Mouse (Mus musculus) limb, embryonic 15.5 days (tissue): ENCODE measurements at regions not wholly inside any gene's neighbourhood (a gene's known extent, or its start where the extent isn't known, plus 50 kb on each side); places are given as distances from the start of the nearest gene placed in this dataset.

Source experiments
- ATAC-seq: fragments of 200-750 bp; cut with Nextera tagmentation; 2 replicates; pipeline ENCODE4 v1.8.0; 2017; ENCODE audit warnings: low read depth, moderate TSS enrichment; ENCODE audit not compliant: insufficient number of reproducible peaks, low FRiP score, low TSS enrichment
- H3K27ac ChIP-seq: fragments of 300-500 bp; sonication (generic); 2 replicates; pipeline ENCODE4 v1.5.1; 2015; ENCODE audit warnings: moderate library complexity, mild to moderate bottlenecking, inconsistent platforms
- H3K27me3 ChIP-seq: fragments of 300-500 bp; sonication (generic); 2 replicates; pipeline ENCODE4 v1.6.1; 2015; ENCODE audit warnings: inconsistent platforms
- H3K36me3 ChIP-seq: fragments of 300-500 bp; sonication (generic); 2 replicates; pipeline ENCODE4 v1.6.1; 2015; ENCODE audit warnings: inconsistent platforms
- H3K4me1 ChIP-seq: fragments of 300-500 bp; sonication (generic); 2 replicates; pipeline ENCODE4 v1.6.1; 2015; ENCODE audit warnings: inconsistent platforms
- H3K4me2 ChIP-seq: fragments of 300-500 bp; sonication (generic); 2 replicates; pipeline ENCODE4 v1.6.1; 2015; ENCODE audit warnings: mild to moderate bottlenecking, inconsistent platforms
- H3K4me3 ChIP-seq: fragments of 300-500 bp; sonication (generic); 2 replicates; pipeline ENCODE4 v1.5.1; 2015; ENCODE audit warnings: mild to moderate bottlenecking, inconsistent platforms
- H3K9ac ChIP-seq: fragments of 300-500 bp; sonication (generic); 2 replicates; pipeline ENCODE4 v1.6.1; 2015; ENCODE audit warnings: inconsistent platforms
- H3K9me3 ChIP-seq: fragments of 300-500 bp; sonication (generic); 2 replicates; pipeline ENCODE4 v1.6.1; 2016; ENCODE audit warnings: inconsistent platforms
- WGBS: fragments of 180-500 bp; shearing (Covaris S2); methylation state at CpG from one replicate; pipeline ENCODE4 v1.1.7; 2015; 5-methylcytosine and 5-hydroxymethylcytosine counted together

DNA sequence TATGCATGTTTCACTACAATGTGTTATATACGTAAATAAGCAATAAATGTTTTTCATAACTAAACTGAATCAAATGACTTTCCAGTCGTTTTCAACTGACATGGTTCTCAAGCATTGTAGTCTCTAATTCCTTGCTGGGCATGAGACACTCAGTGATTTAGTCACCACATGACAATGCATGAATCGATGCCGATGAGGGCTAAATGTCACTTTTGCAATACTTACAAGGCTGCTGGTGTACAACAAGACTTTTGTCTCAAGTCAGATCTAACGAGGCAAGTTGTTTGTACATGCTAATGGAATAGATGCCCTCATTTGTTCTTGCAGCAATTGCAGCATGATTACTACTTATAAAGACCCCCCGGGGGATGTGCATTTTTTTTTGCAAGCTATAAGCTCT, 120.2 kb upstream of the Ifne start:
- H3K4me1 ChIP-seq, result no peaks in the 10 kb centered on the region
- 68% methylated on average over 6 of the region's 6 CpGs for WGBS
- H3K4me3 ChIP-seq, result no peak overlapping the region
- H3K36me3 ChIP-seq, result no peaks in the 10 kb centered on the region
- H3K27ac ChIP-seq, result no peak overlapping the region
- no peaks in the 10 kb centered on the region for H3K9me3 ChIP-seq
- H3K27me3 ChIP-seq, result no peaks in the 10 kb centered on the region
- no peak for ATAC-seq
- no peak overlapping the region for H3K9ac ChIP-seq
- H3K4me2 ChIP-seq, result no peak overlapping the region

DNA sequence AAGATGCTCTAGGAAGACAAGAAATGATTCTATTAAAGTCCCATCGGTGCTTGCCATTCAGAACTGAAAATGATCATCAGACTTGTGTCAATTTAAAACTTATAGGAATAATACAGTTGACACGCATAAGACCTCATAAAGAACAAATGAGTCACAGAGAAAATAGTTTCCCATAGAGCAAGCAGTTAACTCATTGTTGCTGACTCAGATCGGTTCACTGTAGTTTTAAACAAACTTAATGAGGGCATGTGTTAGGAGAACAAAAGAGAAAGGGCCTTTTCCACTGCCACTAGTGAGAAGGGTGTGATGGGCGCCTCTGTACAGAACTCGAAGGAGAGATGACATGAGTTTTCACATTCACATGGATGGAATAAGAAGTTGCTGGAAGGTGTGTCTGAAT, 118.3 kb upstream of the Ifne start:
- H3K27ac ChIP-seq, result no peak overlapping the region
- no peak overlapping the region for H3K4me3 ChIP-seq
- no peaks in the 10 kb centered on the region for H3K9me3 ChIP-seq
- no peaks in the 10 kb centered on the region for H3K4me1 ChIP-seq
- H3K27me3 ChIP-seq, result no peaks in the 10 kb centered on the region
- no peak overlapping the region for H3K4me2 ChIP-seq
- ATAC-seq, result no peak
- 71% methylated on average over 5 of the region's 5 CpGs for WGBS
- H3K36me3 ChIP-seq, result no peaks in the 10 kb centered on the region
- no peak overlapping the region for H3K9ac ChIP-seq

DNA sequence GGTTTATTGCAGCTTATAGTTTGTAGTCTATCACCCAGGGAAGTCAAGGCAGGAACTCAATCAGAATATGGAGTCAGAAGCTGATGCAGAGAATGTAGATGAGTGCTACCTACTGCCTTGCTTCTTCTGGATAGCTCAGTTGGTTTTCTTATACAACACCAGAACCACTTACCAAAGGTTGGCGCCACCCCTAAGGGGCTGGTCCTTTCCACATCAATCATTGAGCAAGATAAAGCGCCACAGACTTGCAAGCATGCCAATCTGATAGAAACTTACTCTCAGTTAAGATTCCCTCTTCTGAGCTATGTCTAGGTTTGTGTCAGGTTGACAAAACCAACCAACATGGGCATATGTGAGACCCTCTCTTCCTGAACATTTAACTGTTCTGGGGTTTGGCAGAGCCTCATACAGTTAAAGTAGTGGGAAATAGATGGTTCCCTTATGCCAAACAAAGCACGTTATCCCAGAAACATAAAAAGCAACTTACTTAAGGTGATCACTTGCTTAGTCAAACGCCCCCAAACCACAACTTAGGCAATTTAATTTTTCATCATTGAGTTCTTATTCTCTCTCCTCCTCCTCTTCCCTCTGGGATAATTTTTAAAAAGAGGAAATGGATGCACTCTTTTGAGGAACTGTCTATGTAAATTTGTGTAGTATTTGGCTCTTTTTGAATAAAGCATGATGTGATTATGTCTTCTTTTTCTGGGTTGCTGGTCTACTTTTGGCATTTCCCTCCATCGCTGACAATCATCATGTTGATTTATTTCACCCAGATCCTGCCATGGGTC, 115.3 kb upstream of the Ifne start:
- Histone ChIP-seq H3K9ac (no peak overlapping the region), H3K4me2 (no peak overlapping the region), H3K27ac (no peak overlapping the region), H3K36me3 (no peaks in the 10 kb centered on the region), H3K9me3 (no peaks in the 10 kb centered on the region), H3K4me3 (no peak overlapping the region), H3K4me1 (no peaks in the 10 kb centered on the region), H3K27me3 (no peaks in the 10 kb centered on the region)
- WGBS, result 75% methylated on average over 5 of the region's 5 CpGs
- ATAC-seq, result no peak

DNA sequence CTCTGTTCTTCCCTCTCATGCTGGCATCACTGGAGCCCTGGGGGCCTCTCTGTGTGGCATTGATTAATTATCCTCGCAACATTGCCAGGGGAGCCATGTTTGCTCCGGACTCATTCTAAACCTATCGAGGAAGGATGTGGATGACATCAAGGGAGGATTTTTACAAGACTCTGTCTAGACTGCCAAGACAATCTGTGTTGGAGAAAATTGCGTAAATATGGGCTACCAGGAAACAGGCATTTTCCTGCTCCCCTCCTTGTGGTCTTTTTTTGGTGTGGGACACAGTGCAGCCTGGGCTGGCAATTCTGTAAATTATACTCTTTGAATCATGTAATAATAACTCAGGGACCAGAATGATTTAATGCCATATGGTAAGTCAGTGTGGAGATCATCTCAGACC, 114.5 kb upstream of the Ifne start:
- no peaks in the 10 kb centered on the region for H3K36me3 ChIP-seq
- ATAC-seq, result no peak
- H3K27me3 ChIP-seq, result no peaks in the 10 kb centered on the region
- H3K9ac ChIP-seq, result no peak overlapping the region
- WGBS, result 47% methylated on average over 4 of the region's 4 CpGs
- no peak overlapping the region for H3K27ac ChIP-seq
- H3K4me3 ChIP-seq, result no peak overlapping the region
- H3K4me2 ChIP-seq, result no peak overlapping the region
- no peaks in the 10 kb centered on the region for H3K4me1 ChIP-seq
- H3K9me3 ChIP-seq, result no peaks in the 10 kb centered on the region

DNA sequence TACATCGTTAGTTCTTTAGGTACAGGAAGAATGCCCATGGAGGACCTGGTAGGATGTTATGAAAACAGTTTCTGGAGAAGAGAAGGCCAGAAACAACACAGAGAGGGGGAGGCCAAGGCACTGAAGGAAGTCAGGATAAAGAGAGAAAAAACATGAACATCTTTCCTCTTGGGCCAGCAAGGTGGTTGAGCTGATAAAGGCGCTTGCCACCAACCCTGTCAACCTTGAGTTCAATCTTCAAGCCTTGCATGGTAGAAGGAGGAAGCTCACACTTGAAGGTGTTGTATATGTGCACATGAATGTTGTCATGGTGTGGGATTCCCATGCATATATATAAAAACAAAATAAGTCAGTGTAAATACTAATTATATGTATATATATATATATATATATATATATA, 112.5 kb upstream of the Ifne start:
- H3K9ac ChIP-seq, result no peak overlapping the region
- 84% methylated on average over 2 of the region's 2 CpGs for WGBS
- H3K4me2 ChIP-seq, result no peak overlapping the region
- H3K4me1 ChIP-seq, result no peaks in the 10 kb centered on the region
- no peak overlapping the region for H3K4me3 ChIP-seq
- H3K27ac ChIP-seq, result no peak overlapping the region
- no peaks in the 10 kb centered on the region for H3K27me3 ChIP-seq
- no peaks in the 10 kb centered on the region for H3K36me3 ChIP-seq
- H3K9me3 ChIP-seq, result no peaks in the 10 kb centered on the region
- ATAC-seq, result no peak

DNA sequence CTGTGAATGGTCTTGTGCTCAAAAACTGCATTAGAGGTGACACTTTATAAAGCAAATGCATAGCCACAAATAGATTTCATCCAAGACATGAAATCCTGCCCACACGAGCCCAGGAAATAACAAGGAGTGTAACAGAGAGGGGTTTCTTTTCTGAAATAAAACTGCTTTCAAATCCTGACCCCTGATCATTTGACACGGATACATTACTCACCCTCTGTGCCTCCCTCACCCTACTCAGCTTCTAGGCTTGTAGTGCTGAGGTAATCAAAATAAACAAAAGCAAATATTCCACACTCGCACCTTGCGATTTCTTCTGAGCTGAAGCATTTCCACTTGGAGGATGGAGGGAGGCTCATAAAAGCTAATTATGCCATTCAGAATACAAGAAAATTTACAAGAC, 108.4 kb upstream of the Ifne start:
- Histone ChIP-seq H3K36me3 (no peaks in the 10 kb centered on the region), H3K4me3 (no peak overlapping the region), H3K4me1 (no peaks in the 10 kb centered on the region), H3K9me3 (no peaks in the 10 kb centered on the region), H3K27me3 (no peaks in the 10 kb centered on the region), H3K9ac (no peak overlapping the region), H3K4me2 (no peak overlapping the region), H3K27ac (no peak overlapping the region)
- ATAC-seq, result no peak
- WGBS, result 18% methylated on average over 4 of the region's 4 CpGs

DNA sequence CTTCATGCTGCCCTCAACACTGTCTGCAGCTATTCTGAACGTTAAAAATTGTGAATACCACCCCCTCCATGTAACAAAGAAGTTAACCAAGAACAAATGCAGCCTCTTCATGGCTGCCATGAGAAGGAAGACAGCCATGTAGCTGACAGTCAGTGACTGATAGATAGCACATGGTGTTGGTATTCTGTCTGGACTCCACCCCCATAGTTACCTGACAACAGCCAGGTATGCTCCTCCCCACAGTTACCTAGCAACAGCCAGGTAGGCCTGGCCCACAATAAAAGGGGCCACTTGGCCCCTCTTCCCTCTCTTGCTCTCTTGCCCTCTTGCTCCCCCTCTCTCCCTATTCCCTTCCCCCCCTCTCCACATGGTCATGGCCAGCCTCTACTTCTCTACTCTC, 107.1 kb upstream of the Ifne start:
- Histone ChIP-seq H3K4me1 (no peaks in the 10 kb centered on the region), H3K9me3 (no peaks in the 10 kb centered on the region), H3K9ac (no peak overlapping the region), H3K36me3 (no peaks in the 10 kb centered on the region), H3K4me3 (no peak overlapping the region), H3K27ac (no peak overlapping the region), H3K4me2 (no peak overlapping the region), H3K27me3 (no peaks in the 10 kb centered on the region)
- 39% methylated on average over 1 of the region's 1 CpGs for WGBS
- ATAC-seq, result no peak

DNA sequence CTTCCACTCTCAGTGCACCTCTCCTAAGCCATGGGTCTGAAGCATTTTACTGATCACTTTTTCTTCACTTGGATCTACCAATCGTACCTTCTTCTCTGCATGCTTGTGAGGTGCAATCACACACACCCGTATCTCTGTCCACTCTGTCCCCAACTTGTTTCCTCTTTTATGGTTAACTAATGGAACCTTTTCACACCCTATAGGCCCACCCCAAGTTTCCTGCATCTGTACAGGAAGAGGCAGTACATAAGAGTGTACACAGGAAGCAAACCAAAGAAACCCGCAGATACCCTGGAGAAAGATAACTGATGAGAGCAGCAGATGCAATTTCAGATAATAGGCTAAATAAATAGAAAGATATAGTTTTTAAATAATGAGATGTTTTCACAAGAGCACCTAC, 102.5 kb upstream of the Ifne start:
- ATAC-seq, result no peak
- no peak overlapping the region for H3K4me3 ChIP-seq
- no peak overlapping the region for H3K27ac ChIP-seq
- WGBS, result 83% methylated on average over 3 of the region's 3 CpGs
- H3K27me3 ChIP-seq, result no peaks in the 10 kb centered on the region
- H3K9me3 ChIP-seq, result no peaks in the 10 kb centered on the region
- H3K36me3 ChIP-seq, result no peaks in the 10 kb centered on the region
- no peak overlapping the region for H3K9ac ChIP-seq
- no peak overlapping the region for H3K4me2 ChIP-seq
- no peaks in the 10 kb centered on the region for H3K4me1 ChIP-seq

DNA sequence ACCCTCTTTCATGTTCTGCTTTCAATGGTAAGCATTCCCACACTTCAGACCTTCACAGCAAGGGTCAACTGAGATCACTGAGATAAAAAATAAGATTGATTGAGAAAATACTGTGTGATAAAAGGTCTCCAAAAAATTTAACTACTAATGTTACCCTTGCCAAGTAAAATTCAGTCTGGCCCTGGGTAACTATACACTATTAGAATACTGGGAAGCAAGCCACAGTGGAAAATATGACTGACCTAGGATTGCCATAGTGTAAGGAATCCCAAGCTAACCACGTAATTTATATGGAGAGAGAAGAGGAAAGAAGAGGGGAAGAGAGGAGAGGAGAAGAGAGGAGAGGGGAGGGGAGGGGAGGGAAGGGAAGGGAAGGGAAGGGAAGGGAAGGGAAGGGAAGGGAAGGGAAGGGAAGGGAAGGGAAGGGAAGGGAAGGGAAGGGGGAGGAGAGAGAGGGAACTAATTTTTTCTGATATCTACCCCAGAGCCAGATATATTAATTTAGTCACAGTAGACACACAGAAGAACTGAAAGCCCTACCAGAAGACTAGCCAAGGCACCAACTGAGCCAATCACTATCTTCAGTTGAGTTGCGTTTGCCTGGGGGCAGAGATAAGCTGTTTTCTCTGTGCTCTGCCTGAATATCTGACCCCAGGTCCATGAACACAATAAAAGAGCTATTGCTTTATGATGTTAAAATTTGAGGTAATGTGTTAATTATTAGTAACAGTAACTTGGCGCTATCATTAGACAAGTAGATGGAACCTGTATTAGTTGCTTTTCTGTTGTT, 97.3 kb upstream of the Ifne start:
- Histone ChIP-seq H3K4me1 (no peaks in the 10 kb centered on the region), H3K4me2 (no peak overlapping the region), H3K9me3 (no peaks in the 10 kb centered on the region), H3K4me3 (no peak overlapping the region), H3K36me3 (no peaks in the 10 kb centered on the region), H3K27ac (no peak overlapping the region), H3K9ac (no peak overlapping the region), H3K27me3 (no peaks in the 10 kb centered on the region)
- ATAC-seq, result no peak
- WGBS, result 70% methylated on average over 3 of the region's 3 CpGs

DNA sequence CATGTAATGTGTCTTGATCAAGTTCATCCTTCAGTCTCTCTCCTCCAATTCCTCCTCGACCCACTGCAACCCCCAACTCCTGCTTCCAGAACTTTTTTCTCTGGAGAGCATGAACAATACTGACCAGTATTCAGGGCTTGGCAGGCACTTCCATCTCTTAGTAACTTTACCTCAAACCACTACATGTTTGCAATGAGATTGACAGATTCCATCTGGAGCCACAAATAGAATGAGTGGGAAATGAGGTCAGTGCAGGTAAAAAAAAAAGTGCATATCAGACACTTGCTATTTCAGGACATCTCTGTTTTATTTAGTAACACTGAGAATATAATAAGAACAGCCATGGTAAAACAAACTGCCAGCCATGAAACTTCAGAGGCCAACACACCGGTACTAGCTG, 94.5 kb upstream of the Ifne start:
- H3K9ac ChIP-seq, result no peak overlapping the region
- no peak overlapping the region for H3K4me3 ChIP-seq
- H3K4me2 ChIP-seq, result no peak overlapping the region
- no peak for ATAC-seq
- 78% methylated on average over 2 of the region's 2 CpGs for WGBS
- H3K27ac ChIP-seq, result no peak overlapping the region
- H3K4me1 ChIP-seq, result no peaks in the 10 kb centered on the region
- no peaks in the 10 kb centered on the region for H3K27me3 ChIP-seq
- H3K9me3 ChIP-seq, result no peaks in the 10 kb centered on the region
- H3K36me3 ChIP-seq, result no peaks in the 10 kb centered on the region

DNA sequence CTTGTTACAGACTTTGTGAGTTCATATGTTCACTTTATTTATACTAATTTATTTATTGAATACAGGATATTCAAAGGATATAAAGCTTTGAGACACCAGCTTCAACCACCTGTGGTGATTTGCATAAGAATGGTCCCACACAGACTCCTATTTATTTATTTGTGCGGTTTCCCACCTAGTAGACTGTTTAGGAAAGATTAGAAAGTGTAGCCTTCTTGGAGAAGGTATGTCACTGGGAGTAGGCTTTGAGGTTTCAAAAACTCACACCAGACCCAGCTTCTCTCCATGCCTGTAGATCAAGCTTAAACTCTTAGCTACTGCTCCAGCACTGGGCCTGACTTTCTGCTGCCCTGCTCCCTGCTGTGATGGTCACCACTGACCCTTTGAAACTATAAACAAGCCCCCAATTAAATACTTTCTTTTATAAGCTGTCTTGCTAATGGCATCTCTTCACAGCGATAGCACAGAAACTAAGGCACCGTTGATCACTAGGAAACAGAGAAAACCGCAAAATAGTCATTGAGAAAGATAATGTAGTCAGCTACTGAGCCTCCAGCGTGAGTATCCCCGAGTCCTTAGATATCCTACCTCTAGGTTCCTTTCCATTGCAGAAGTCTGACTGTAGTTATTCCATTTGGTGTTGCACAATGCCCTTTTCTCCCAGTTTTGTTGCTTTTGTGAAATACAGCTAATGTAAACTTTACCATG, 89.3 kb upstream of the Ifne start:
- Histone ChIP-seq H3K4me2 (no peak overlapping the region), H3K4me3 (no peak overlapping the region), H3K9me3 (no peaks in the 10 kb centered on the region), H3K4me1 (no peaks in the 10 kb centered on the region), H3K36me3 (no peaks in the 10 kb centered on the region), H3K27me3 (no peaks in the 10 kb centered on the region), H3K27ac (no peak overlapping the region), H3K9ac (no peak overlapping the region)
- 53% methylated on average over 6 of the region's 6 CpGs for WGBS
- ATAC-seq, result no peak

DNA sequence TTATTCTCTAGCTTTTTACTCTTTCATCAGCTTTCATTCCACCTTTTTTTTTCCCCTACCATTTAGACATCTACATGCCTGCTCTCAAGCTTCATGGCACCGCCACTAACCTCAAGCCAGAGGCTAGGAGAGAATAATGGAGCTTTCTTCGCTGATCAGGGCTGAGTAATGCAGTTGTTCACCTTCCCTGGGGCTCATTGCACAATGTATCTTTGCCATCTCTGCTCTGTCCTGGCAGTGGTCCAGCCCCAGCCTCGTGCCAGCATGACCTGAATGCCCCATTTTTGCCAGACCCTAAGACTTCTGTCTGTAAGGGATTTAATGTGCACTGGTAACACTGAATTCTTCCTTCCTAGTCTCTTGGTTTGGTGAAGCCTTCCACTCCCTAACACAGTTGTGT, 79.6 kb upstream of the Ifne start:
- Histone ChIP-seq H3K36me3 (no peaks in the 10 kb centered on the region), H3K9me3 (no peaks in the 10 kb centered on the region), H3K9ac (no peak overlapping the region), H3K4me3 (no peak overlapping the region), H3K4me1 (no peaks in the 10 kb centered on the region), H3K27ac (no peak overlapping the region), H3K4me2 (no peak overlapping the region), H3K27me3 (no peaks in the 10 kb centered on the region)
- ATAC-seq, result no peak
- 62% methylated on average over 3 of the region's 3 CpGs for WGBS
